Mouse (Mus musculus) NIH3T3 (cell line): Measurements from ENCODE around the gene Nudt5.

Experiments used
- DNase-seq: peaks from one replicate; pipeline ENCODE4 v3.0.0-alpha.2; 2012; ENCODE audit warnings: low read depth

The Nudt5 gene

DNA sequence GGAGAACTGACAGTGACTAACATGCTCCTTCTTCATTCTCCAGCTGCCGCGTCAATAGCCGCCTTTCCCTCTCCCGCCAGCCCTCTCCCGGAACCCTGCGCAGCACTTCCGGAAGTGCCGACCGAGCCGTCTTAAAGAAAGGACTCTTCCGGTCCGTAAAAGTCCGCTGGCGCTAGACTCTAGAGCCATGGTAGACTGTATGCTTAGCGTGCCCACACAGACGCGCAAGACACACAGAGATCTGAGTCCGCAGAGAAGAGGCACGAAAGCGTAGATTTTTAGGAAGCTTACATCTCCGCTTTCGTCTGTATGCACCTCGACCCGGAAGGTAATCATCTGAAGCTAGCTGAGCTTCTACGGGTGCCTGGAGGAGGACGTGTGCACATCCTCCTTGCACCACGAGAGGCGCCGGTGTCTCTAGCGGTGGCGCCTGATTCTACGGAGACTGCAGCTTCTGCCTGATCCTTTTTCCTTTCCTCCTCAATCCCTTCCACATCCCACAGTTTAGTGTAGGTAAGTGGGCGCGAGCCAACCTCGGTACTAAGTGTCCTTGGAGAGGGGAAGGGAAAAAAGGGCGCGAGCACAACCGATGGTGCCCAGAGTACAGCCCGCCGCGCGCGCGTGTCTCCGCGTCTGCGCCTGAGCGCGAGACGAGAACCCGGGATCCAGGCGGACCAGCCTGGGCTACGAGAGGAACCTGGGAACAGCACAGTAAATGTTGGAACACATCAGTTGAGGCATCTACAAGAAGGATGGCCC lies at the start of gene Nudt5, which contains the start of gene Cdc123:
Nudt5 (plus strand) TSS at position 147 of the 759 bp plus-strand sequence.
Cdc123 (minus strand) TSS at position 292 of the 759 bp plus-strand sequence.
- peak; percentile 92 for DNase-seq

DNA sequence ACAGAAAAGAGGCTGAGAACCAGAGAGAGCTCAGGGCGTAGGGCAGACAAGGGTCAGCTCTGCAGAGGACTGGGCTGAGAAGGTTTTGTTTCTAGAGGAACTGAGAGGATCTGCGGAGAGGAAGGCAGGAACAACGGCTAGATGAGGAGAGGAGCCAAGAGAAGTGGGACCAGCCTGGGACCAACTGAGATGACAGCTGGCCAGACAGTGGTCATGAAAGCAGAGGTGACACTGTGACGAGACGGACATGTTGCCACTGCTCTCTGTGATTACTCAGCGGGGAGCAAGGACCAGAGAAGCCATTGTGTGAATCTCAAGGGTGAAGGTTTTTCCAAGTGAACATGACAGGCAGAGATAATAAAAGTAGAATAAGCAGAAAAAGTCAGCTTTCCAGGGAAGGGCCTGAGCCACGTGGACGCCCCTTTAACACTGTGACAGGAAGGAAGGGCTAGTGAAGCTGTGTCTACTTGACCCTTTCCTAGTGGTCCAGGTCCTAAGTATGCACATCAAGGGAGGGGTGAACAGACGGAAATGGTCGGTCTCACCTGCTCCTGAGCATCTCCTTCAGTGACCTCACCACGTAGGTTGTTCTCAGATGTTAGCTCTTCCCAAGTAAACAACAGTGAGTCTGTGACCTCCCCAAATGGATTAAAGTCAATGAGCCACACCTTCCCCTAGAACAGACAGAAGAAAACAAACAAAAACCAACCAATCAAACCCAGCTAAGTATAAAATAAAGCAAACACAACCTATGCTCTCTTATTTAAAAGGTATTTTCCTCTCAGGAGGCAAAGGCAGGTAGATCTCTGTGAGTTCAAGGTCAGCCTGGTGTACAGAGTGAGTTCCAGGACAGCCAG lies 46.8 kb upstream of the Nudt5 start:
- no peak for DNase-seq

DNA sequence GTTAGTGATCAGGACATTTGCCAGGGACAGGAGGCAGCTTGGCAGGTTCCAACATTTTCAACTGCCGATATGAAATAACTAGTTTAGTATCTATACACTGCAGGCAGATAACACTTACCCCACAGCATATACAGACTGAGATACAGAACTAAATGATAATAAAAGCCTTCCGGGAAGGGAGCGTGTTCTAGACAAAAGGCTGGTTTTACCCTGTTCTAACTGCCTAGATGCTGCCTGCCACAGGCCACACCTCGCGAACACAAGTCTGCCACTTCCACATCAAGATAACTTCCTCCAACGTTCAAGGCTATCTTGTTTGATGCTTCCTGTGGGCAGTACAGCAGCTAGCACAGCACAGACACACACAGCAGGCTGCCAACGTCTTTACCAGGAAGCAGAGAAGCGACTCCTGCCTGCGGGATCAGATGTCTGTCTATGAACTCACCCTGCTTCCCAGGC lies 43.6 kb upstream of the Nudt5 start:
- no peak for DNase-seq

DNA sequence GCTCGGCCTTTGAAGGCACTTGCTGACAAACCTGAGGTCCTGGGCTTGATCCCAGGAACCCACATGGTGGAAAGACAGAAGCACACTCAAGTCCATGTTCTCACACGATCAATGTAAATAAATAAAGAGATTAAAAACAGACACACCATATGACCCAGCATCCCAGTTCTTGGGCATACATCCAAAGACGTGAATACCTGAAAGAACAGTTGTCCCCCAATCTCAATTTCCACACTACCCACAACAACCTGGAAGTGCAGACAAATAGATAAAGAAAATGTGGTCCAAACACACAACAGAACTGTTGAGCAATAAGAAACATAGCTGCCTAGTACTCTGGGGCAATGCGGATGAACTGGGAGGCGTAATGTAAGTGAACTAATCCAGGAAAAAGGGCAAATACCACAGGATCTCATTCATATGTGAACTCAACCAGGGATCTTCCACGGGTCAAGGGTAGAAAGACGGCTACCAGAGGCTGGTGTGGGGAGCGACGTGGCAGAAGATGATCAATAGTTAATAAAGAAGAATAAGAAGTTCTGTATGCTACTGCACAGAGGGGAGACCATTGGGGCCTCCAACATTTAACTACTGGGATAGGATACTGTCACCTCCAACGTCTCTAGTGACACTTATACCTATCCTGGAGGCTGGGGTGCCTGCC lies 42.8 kb upstream of the Nudt5 start:
- DNase-seq = no peak

DNA sequence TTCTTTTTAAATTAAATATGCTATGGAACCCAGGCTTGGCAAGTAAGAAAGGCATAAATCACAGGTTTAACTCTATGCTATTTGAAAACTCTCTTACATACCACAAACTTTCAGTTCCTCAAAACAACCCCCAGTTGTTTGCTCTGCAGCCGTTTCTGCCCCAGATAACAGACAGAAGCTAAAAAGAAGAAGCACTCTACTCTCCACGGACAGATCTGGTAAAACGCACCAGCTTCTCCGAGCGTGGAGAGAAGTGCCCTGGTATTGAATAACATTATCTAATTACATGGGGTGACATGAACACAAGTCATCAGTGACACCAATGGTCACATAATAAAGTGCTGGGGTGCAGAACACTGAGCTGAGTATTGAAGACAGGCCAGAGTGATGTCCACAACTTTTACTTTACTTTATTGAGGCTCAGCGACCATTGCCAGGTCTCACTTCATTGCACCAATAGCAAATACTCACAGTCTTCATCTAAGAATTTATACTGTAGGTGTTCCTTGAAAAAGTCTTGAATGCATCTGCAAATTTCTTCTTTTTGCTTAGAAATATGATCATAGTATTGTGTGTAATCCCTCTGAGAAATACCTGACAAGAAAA lies 40.3 kb upstream of the Nudt5 start:
- DNase-seq = no peak

DNA sequence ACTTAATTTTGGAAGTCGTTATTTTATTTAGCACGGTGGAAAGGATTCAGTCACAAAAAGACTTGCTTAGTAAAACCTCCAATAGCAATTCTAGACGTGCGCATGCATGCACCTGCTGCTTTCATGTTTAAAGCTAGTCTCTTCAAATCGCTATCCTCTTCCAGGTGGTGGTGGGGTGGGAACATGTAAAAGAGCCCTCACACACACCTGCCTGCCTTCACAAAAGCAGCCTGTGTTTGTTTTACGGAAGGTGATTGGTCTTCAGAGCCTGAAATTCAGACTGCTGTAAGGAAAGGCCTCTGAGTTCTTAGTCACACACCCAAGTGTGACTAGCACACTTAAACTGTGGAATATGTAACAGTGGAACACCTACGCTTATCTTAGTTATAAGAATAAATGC lies 39.6 kb upstream of the Nudt5 start:
- DNase-seq = no peak

DNA sequence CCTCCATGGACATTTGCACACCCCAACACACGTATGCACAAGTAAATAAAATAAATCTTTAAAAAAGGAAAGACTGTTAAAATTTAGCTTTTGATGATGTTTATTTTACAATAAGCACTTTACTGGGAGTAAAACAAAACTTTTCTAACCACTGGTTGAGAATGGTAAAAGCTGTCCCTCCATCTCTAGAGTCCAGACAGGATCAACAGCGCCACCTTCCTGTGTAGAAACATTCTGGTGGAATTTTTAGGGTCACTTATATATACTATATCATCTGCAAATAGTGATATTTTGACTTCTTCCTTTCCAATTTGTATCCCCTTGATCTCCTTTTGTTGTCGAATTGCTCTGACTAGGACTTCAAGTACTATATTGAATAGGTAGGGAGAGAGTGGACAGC lies 38.6 kb upstream of the Nudt5 start:
- peak; percentile 71 for DNase-seq

DNA sequence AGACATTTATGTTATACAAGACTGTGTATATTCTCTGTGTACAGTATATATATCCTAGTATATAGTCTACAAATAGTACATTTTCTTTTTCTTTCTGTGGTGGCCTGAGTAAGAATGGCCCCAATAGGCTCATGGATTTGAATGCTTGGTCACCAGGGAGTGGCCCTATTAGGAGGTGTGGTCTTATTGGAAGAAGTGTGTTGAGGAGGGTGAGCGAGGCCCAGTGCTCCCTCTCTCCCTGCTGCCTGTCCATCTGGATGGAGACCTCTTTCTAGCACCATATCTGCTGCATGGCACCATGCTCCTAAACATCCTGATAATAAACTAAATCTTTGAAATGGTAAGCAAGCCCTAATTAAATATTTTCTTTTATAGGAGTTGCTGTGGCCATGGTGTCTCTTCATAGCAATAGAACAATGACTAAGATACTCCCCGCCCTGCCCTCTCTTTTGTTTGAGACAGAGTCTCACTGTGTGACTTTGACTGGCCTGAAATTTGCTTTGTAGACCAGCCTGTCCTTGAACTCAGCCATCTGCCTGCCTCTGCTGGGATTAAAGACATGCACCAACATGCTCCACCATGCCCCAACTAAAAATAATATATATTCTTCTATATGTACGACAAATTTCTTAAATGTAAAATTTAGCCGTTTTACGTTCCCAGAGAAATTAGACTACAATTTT lies 34.6 kb upstream of the Nudt5 start:
- no peak for DNase-seq

DNA sequence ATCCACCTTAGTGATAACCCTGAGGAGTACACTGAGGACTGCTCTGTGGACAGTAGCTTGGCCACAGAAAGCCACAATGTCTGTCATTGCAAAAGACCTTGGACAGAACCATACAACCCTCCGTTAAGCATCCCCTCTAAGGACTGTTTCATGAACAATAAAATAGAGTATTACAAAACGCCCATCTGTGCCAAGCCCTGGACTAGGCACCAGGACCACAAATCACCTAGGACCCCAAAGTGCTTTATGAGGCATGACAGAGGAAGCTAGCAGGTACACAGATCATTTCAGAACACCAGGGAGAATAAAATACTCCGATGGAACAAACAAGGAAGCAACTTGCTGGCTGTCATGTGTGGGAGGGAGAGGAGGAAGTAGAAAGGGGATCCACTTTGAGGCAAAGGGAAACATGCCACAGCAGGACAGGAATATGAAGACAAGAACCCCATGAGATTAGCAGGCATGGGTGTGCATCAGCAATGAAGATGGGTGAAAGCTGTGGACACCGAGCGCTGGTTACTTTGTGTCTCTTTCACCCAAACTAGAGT lies 33.5 kb upstream of the Nudt5 start:
- no peak for DNase-seq

DNA sequence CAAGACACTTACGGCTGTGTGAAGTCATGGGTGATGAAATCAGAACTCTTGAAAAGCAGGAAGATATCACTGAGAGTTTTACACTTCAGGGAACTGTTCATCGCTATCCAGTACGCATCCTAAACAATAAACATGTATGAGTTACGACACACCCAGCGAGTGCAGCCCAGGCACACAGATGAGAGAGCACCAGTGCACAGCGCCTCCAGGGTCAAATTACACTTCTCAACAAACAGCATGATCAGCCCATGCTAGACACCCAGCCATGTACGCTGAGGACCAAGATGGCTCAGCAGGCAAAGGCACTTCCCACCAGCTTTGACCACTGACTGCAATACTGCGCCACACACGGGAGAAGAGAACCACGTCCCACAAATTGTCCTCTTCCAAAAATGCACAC lies 23.6 kb upstream of the Nudt5 start:
- no peak for DNase-seq

DNA sequence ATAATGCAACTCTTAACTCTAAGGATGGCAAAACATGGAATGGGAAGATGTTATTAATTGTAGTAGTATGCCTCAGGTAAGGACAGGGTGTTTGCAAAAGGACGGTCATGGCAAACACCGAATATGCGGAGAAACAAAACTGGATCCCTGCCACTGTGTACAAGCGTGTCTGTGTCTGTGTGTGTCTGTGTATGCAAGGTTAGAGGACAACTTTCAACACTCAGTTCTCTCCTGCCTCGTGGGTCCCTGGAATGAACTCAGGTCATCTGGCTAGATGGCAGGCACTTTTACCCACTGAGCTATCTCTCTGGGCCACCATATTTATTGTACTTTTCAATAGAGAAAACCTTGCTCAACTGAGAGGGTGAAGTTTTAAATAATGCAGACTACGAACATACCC lies 22.4 kb upstream of the Nudt5 start:
- no peak for DNase-seq

DNA sequence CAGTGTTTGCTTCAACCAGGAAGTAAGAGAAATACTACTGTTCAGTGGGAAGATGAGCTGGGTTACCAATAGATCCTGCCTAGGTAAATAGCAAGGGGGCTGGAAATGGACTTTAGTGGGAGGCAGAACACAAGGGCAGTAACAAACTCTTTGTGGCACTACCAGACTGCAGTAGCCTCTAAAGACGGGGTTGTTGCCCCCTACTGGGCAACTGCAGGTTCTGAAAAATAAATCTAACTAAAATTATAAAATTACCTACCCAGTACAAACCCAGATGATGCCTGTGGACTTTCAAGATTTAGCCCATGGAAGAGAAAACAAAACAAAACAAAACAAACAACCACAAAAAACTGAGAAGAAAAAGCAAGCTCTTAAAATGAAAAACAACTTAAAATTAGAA lies 20.6 kb upstream of the Nudt5 start:
- peak; percentile 58 for DNase-seq

DNA sequence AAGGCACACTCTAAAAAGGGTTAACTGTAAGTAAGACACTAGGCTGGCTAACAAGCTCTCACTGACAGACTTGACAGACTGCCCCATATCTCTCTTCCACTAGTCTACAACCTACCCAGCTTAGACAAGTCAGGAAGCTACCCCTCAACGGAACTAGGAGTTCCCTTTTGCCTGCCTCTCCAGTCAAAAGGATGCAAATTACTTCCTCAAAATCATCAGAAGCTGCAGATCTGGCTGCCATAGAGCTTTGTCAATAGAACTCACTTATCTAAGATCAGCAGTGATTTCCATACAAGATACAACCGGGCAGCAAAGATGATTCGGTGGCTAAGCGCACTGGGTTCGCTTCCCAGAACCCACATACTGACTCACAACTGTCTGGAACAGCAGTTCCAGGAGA lies 20.1 kb upstream of the Nudt5 start:
- DNase-seq = peak; percentile 19

DNA sequence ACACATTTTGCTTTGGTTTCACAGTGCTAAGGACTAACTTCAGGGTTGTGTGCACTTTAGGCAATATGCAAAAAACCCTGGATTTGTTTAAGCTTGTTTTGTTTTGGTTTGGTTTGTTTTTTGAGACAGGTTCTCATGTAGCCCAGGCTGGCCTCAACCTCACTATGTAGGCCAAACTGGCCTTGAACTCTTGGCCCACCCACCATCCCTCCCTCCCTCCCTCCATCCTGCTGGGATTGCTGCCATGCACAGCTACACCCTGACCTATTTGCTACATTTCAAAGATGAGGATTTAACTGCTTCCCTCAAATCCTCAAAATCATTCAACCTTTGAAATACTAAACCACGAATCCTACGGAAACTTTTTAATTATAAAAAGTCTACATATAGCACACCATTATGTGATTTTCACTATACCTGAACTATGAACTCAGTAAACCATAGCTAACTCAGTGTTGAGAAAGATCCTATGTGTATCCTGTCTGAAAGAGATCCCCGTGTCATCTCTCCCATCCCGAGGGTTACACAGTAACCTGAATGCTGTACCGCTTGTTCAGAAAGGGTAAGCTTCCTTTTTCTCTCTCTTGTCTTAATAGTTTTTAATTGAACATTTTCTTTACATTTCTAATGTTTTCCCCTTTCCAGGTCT lies 19.4 kb upstream of the Nudt5 start:
- no peak for DNase-seq

DNA sequence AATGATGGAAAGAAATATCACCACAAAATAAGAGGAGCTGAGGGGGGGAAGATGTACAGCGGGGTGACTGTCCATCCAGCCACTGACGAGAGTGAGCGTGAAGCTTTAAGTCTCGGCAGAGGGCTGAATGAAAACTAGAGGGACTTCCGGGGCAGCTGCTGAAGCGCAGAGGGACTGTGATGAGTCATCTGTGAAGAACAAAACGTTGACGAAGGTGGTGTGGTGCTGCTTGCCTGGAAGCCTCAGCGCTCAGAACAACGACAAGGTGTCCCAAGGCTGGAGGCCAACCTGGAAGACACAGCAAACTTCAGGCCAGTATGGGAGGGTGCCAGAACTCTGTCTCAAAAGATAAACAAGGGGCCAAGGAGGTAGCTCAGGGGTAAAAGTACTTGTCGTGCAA lies 4.0 kb upstream of the Nudt5 start:
- no peak for DNase-seq

DNA sequence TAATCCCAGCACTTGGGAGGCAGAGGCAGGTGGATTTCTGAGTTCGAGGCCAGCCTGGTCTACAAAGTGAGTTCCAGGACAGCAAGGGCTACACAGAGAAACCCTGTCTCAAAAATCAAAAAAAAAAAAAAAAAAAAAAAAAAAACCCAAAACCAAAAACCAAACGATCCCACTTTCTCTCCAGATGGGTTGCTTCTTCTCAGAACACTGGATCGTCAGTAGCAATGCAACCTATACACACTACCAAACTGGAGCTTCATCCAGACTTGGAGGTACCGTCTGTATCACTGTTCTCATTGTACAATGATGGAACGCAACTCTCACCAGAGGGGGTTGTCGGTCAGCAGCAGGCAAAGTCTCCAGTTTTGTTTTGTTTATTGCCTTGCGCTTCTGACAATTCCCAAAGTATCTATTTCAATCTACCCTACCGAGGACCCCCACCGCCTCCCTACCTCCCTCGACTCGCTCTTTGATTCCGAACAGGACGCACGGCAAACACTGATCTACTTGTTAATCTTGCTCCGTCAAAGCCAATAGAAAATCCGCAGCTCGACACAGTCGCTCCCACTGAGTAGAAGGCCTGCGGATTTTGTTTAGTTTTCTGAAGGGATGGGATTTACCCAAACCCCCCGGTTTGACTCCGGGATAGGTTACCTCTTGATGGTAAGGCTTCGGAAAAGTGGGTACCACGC lies 492 bp upstream of the Nudt5 start:
- no peak for DNase-seq

DNA sequence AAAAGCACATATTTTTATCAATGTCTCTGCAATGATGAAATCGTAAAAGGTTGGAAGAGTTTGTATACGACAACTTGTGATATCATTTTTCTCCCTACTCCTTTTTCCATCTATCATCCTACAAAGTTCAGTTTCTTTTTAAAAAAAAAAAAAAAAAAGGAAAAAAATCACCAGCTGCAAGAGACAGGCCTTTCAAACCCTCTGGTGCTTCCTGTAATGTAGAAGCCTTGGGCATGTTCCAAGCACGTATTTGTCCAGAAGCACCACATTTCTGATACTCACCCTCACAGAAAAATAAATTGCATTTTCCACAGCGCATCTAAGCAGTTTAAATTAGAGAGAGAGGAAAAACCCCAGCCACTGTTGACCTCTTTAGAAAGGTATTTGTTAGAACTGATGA lies 1.0 kb downstream of the Nudt5 start:
- peak; percentile 46 for DNase-seq

DNA sequence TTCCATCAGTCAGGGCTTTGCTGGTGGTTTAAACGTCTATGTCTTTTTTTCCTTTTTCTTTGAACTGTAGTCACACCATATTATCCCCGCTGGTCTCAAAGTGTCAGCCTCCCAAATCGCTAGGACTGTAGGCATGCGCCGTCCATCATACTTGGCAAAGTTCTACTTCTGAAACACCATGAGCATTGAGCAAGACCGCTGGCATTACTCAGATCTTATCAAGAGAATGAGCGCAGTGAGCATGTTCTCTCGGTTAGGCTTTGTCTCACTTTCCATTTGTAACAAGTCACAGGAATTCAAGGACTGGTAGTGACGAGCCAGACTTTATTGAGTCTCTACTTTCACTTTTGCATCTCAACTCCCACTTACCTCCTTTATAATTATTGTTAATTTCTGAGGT lies 6.3 kb downstream of the Nudt5 start:
- peak; percentile 14 for DNase-seq

DNA sequence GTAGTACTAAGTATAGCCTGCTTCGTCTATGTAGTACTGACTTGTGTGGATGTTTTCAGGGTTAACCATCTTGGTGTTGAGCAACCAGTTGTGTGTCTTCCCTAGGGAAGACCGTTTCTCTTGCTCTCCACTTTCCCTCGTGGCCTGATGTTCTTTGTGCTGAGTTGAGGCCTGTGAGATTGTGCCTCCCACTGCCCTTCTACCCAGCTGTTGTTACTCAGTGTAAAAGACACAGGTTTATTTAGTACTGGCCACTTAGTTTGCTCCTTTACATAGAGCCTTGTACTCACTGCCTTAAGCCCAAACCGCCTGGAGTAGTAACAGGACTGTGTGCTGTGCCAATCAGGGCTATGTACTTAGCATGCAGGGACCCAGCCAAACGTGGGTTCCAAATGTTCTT lies 7.0 kb downstream of the Nudt5 start:
- no peak for DNase-seq

DNA sequence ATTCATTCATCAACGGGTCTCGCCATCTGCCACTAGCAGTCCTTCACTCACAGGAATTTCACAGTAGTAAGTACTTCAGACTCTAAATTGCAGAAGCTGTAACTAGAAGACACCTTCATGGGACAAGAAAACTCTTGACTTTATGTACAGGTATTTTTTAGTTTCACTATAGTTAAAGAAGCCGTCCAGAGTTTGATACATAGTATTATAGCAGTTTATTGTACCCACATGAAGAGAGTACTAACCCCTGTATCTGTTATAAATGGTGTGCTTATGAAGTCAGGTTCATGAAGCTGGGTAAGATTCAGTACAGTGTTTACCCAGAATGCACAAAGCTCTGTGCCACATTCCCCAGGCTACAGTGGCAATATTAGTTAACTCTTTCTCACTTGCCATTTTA lies 18.0 kb downstream of the Nudt5 start, which contains the start of gene Gm13199:
Gm13199 (minus strand) TSS at position 101 of the 400 bp plus-strand sequence.
- DNase-seq = no peak
